Mouse (Mus musculus): ENCODE measurements around the gene Ghitm. TPM values are rescaled to one million over a fixed set of nuclear protein-coding genes. Genes with fewer than 3 reads are reported as not detected.
A peak's percentile ranks its signal among the peaks of the same experiment; 100 is the strongest.

Ghitm gene
- polyA plus RNA-seq, 1 experiment from 2014 or later, result 265 TPM

- H3K4me2 ChIP-seq, result peak overlapping the region; percentile 64
- no peaks in the 10 kb centered on the region for H3K27me3 ChIP-seq
- H3K4me3 ChIP-seq (replicated peaks), result peak overlapping the region; percentile 88
- DNase-seq, result no peak
- peak overlapping the region; percentile 92 for H3K9ac ChIP-seq
- H3K4me1 ChIP-seq (replicated peaks), result peaks cover 10% of the 10 kb centered on the region
- H3K9me3 ChIP-seq (replicated peaks), result no peaks in the 10 kb centered on the region
- H3K27ac ChIP-seq, result peak overlapping the region; percentile 88
- WGBS (ENCODE audit: insufficient replicate concordance), result under 1% methylated on average over 40 of the region's 40 CpGs
- peak; percentile 81 for ATAC-seq (ENCODE audit: low read depth)
- H3K36me3 ChIP-seq, result peaks cover 38% of the 10 kb centered on the region
These were observed 557 bp downstream of the Ghitm start for GRCm38 (mm10) chr14:37134304-37135126.

- H3K36me3 ChIP-seq, result peaks cover 92% of the 10 kb centered on the region
- no peak overlapping the region for H3K9ac ChIP-seq
- 43% methylated on average over 4 of the region's 4 CpGs for WGBS (ENCODE audit: insufficient replicate concordance)
- H3K4me1 ChIP-seq (replicated peaks), result no peaks in the 10 kb centered on the region
- H3K9me3 ChIP-seq (replicated peaks), result no peaks in the 10 kb centered on the region
- DNase-seq (no peak), ATAC-seq (ENCODE audit: low read depth) (no peak)
- H3K4me3 ChIP-seq (replicated peaks), result no peak overlapping the region
- H3K27me3 ChIP-seq, result no peaks in the 10 kb centered on the region
- no peak overlapping the region for H3K4me2 ChIP-seq
- H3K27ac ChIP-seq, result no peak overlapping the region
These were observed 7.4 kb downstream of the Ghitm start for GRCm38 (mm10) chr14:37127652-37128051.

DNA sequence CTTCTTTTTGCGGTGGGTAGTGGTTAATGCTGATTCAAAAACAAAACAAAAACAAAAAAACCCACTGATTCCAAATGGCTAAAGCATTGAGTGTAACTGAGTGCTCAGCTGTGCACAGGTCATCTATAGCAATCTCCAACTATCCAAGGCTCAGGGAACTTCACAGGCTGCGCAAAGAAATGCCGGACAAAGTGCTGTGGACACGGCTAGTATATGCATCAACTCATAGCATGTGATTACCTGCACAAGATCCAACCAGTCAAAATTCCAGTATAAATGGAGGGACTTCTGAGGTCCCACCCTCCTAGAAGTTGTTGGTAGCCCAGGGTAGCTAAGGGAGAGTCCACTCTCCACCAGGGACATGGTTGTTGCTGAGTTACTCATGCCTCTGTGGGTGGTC, 15.8 kb downstream of the Ghitm start:
- no peak overlapping the region for H3K4me2 ChIP-seq
- no peak overlapping the region for H3K27ac ChIP-seq

GRCm38 (mm10) chr14:37113922-37114321, 21.1 kb downstream of the Ghitm start, which contains the start of gene 2610528A11Rik:
2610528A11Rik (minus strand) TSS chr14:37114022.
- WGBS (ENCODE audit: insufficient replicate concordance), result 30% methylated on average over 3 of the region's 3 CpGs
- Histone ChIP-seq H3K27ac (no peak within 1 kb of the TSS), H3K4me3 (replicated peaks) (no peak within 1 kb of the TSS), H3K4me1 (replicated peaks) (no peaks in the 10 kb centered on the region), H3K9ac (no peak within 1 kb of the TSS), H3K27me3 (no peaks in the 10 kb centered on the region), H3K9me3 (replicated peaks) (no peaks in the 10 kb centered on the region), H3K36me3 (peaks cover 6% of the 10 kb centered on the region), H3K4me2 (no peak within 1 kb of the TSS)
- ATAC-seq (ENCODE audit: low read depth) (no peak), DNase-seq (no peak)

More for the DNA sequence above, 15.8 kb downstream of the Ghitm start:
- no peak overlapping the region for H3K9ac ChIP-seq
- H3K4me3 ChIP-seq (replicated peaks), result no peak overlapping the region
- H3K27me3 ChIP-seq, result no peaks in the 10 kb centered on the region
- peaks cover 51% of the 10 kb centered on the region for H3K36me3 ChIP-seq
- H3K4me1 ChIP-seq (replicated peaks), result no peaks in the 10 kb centered on the region
- DNase-seq (no peak), ATAC-seq (ENCODE audit: low read depth) (peak; percentile 18; the same call in 1 of the 2 replicates)
- WGBS (ENCODE audit: insufficient replicate concordance), result 93% methylated on average over 4 of the region's 4 CpGs
- no peaks in the 10 kb centered on the region for H3K9me3 ChIP-seq (replicated peaks)

- Histone ChIP-seq H3K27ac (no peak overlapping the region), H3K36me3 (no peaks in the 10 kb centered on the region), H3K27me3 (no peaks in the 10 kb centered on the region), H3K4me3 (replicated peaks) (no peak overlapping the region), H3K9me3 (replicated peaks) (no peaks in the 10 kb centered on the region), H3K4me1 (replicated peaks) (no peaks in the 10 kb centered on the region), H3K4me2 (no peak overlapping the region), H3K9ac (no peak overlapping the region)
- WGBS (ENCODE audit: insufficient replicate concordance), result 80% methylated on average over 7 of the region's 7 CpGs
- DNase-seq, result no peak
- ATAC-seq (ENCODE audit: low read depth), result no peak
These were observed 22.1 kb downstream of the Ghitm start for GRCm38 (mm10) chr14:37112931-37113330.

- no peaks in the 10 kb centered on the region for H3K9me3 ChIP-seq (replicated peaks)
- no peak overlapping the region for H3K9ac ChIP-seq
- H3K36me3 ChIP-seq, result no peaks in the 10 kb centered on the region
- ATAC-seq (ENCODE audit: low read depth) (no peak), DNase-seq (no peak)
- H3K4me2 ChIP-seq, result no peak overlapping the region
- H3K27me3 ChIP-seq, result no peaks in the 10 kb centered on the region
- H3K27ac ChIP-seq, result no peak overlapping the region
- no peak overlapping the region for H3K4me3 ChIP-seq (replicated peaks)
- no peaks in the 10 kb centered on the region for H3K4me1 ChIP-seq (replicated peaks)
These were observed 23.7 kb downstream of the Ghitm start for GRCm38 (mm10) chr14:37111371-37111770.

DNA sequence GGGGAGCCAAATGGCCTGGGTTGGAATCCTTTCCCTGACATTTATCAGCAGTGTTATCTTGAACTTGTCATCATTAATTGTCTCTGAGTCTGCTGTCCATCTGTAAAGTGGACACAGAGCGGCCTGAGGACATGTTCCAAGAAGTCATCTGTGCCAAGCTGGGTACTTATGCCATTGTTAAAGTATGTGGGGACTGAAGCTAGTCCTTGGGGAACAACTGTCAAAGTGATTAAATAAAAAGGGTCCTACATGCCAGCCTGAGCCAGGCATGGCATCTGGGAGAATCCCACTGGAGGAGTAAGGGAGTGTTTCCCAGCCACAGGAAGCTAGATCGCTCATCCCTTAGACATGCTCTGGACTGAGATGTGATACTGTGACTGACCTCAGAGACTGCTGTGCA, 24.6 kb downstream of the Ghitm start:
- ATAC-seq (ENCODE audit: low read depth) (no peak), DNase-seq (no peak)

DNA sequence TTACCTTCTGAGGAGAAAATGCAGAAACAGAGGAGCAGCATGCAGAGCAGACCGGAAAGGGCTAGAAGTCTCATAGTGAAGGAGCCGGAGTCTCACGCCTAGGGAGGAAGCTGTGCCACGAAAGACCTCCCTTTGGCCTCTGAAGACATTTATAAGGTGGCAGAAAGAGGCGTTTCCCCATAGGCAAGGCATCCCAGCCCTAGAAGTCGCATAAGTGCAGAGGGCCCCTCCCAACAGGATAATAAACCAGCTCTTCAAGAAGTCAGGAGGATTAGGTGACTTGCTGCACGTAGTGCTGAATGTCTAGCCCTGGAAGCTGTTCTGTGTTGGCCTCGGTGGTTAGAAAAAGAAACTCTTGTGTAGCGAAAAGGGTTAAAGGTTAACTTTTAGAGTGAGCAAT, 25.1 kb downstream of the Ghitm start:
- DNase-seq (no peak), ATAC-seq (ENCODE audit: low read depth) (no peak)
- H3K4me2 ChIP-seq, result no peak overlapping the region
- H3K36me3 ChIP-seq, result no peaks in the 10 kb centered on the region
- no peak overlapping the region for H3K4me3 ChIP-seq (replicated peaks)
- H3K27ac ChIP-seq, result no peak overlapping the region
- WGBS (ENCODE audit: insufficient replicate concordance), result 41% methylated on average over 9 of the region's 9 CpGs
- no peaks in the 10 kb centered on the region for H3K4me1 ChIP-seq (replicated peaks)
- H3K9me3 ChIP-seq (replicated peaks), result no peaks in the 10 kb centered on the region
- no peaks in the 10 kb centered on the region for H3K27me3 ChIP-seq
- H3K9ac ChIP-seq, result no peak overlapping the region

More for the DNA sequence above, 24.6 kb downstream of the Ghitm start:
- no peak overlapping the region for H3K4me2 ChIP-seq
- H3K9me3 ChIP-seq (replicated peaks), result no peaks in the 10 kb centered on the region
- no peak overlapping the region for H3K27ac ChIP-seq
- H3K36me3 ChIP-seq, result no peaks in the 10 kb centered on the region
- H3K4me3 ChIP-seq (replicated peaks), result no peak overlapping the region
- H3K27me3 ChIP-seq, result no peaks in the 10 kb centered on the region
- H3K4me1 ChIP-seq (replicated peaks), result no peaks in the 10 kb centered on the region
- WGBS (ENCODE audit: insufficient replicate concordance), result 55% methylated on average over 2 of the region's 2 CpGs
- H3K9ac ChIP-seq, result no peak overlapping the region

- 40% methylated on average over 8 of the region's 8 CpGs for WGBS (ENCODE audit: insufficient replicate concordance)
- no peak overlapping the region for H3K4me2 ChIP-seq
- no peak overlapping the region for H3K27ac ChIP-seq
- no peak overlapping the region for H3K9ac ChIP-seq
- no peak for ATAC-seq (ENCODE audit: low read depth)
- no peaks in the 10 kb centered on the region for H3K36me3 ChIP-seq
- H3K4me3 ChIP-seq (replicated peaks), result no peak overlapping the region
- DNase-seq, result no peak
- no peaks in the 10 kb centered on the region for H3K4me1 ChIP-seq (replicated peaks)
- H3K9me3 ChIP-seq (replicated peaks), result no peaks in the 10 kb centered on the region
- H3K27me3 ChIP-seq, result no peaks in the 10 kb centered on the region
These were observed 25.6 kb downstream of the Ghitm start for GRCm38 (mm10) chr14:37109460-37109859.

GRCm38 (mm10) chr14:37105846-37106245, 29.2 kb downstream of the Ghitm start:
- Histone ChIP-seq H3K4me2 (no peak overlapping the region), H3K9me3 (replicated peaks) (no peaks in the 10 kb centered on the region), H3K27ac (no peak overlapping the region), H3K36me3 (no peaks in the 10 kb centered on the region), H3K4me3 (replicated peaks) (no peak overlapping the region), H3K27me3 (0 out of 2 replicates have a peak, but pooled peaks cover 4% of the 10 kb centered on the region), H3K4me1 (replicated peaks) (no peaks in the 10 kb centered on the region), H3K9ac (no peak overlapping the region)
- no peak for ATAC-seq (ENCODE audit: low read depth)
- WGBS (ENCODE audit: insufficient replicate concordance), result 20% methylated on average over 7 of the region's 7 CpGs
- DNase-seq, result no peak

GRCm38 (mm10) chr14:37104747-37105146, 30.3 kb downstream of the Ghitm start:
- Histone ChIP-seq H3K9me3 (replicated peaks) (no peaks in the 10 kb centered on the region), H3K4me1 (replicated peaks) (no peaks in the 10 kb centered on the region), H3K27me3 (0 out of 2 replicates have a peak, but pooled peaks cover 4% of the 10 kb centered on the region), H3K36me3 (no peaks in the 10 kb centered on the region), H3K4me2 (no peak overlapping the region), H3K4me3 (replicated peaks) (no peak overlapping the region), H3K9ac (no peak overlapping the region), H3K27ac (no peak overlapping the region)
- no peak for ATAC-seq (ENCODE audit: low read depth)
- 56% methylated on average over 5 of the region's 5 CpGs for WGBS (ENCODE audit: insufficient replicate concordance)
- DNase-seq, result no peak

GRCm38 (mm10) chr14:37102484-37102883, 32.6 kb downstream of the Ghitm start:
- ATAC-seq (ENCODE audit: low read depth) (no peak), DNase-seq (no peak)
- Histone ChIP-seq H3K36me3 (no peaks in the 10 kb centered on the region), H3K4me1 (replicated peaks) (no peaks in the 10 kb centered on the region), H3K4me3 (replicated peaks) (no peak overlapping the region), H3K27ac (no peak overlapping the region), H3K4me2 (no peak overlapping the region), H3K9me3 (replicated peaks) (no peaks in the 10 kb centered on the region), H3K9ac (no peak overlapping the region), H3K27me3 (peaks cover 25% of the 10 kb centered on the region)
- 26% methylated on average over 3 of the region's 3 CpGs for WGBS (ENCODE audit: insufficient replicate concordance)

Measured in liver, embryonic 13.5 days (tissue).